Mouse (Mus musculus) adrenal gland (tissue): ENCODE results near the gene Smap1.

Source experiments
- intact Hi-C: fragments of 180-260 bp; cut with DNase I; formaldehyde crosslinking; loops from one replicate; pipeline ENCODE4 v1.15.1; 2025

Smap1 gene

GRCm38 (mm10) chr1:23840924-23841323, 81.2 kb downstream of the Smap1 start:
- intact Hi-C loops: no loop called here

DNA sequence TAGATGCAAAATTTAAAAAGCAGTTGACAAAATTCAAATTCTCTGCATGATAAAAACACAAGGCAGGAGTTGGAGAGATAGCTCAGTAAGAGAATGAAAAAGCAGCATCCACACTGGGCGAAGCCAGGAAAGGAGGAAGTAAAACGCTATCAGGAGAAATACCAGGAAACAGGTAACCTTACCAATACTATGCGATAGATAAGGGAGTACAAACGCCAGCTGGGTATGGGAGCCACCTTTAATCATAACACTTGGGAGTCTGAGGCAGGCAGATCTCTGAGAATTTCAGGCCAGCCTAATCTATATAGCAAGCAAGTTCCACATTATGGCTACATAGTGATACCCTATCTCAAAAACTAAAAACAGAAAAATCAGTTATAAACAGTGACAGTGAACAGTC, 85.5 kb downstream of the Smap1 start:
- intact Hi-C loops: no loop called here

DNA sequence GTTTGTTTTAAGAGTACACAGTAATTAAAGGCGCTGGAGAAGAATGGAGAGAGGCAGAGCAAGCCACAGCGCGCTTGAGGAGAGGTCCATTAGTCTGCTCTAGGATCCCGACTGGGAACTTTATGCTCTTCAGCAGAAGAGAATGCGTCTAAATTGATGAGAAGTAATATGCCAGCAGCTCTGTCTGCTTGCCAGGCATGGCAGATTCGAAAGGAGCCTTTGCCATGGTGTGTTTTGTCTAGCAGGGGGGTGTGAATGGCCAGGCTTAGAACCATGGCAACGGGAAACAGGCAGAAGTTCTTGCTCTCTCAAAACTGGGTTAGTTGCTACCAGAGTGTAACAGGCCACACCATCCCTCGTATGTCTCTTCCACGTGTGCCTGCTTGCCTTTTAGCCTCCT, 87.3 kb downstream of the Smap1 start:
- intact Hi-C loops: no loop called here

GRCm38 (mm10) chr1:23834246-23834645, 87.9 kb downstream of the Smap1 start:
- intact Hi-C loops: no loop called here

GRCm38 (mm10) chr1:23826887-23827758, 95.0 kb downstream of the Smap1 start:
- intact Hi-C loops: loop anchor here (2.0 to 5.0 kb wide), 3 partner anchors 205 to 420 kb away; no protein-coding TSS in a partner anchor

GRCm38 (mm10) chr1:23821615-23822014, 100.5 kb downstream of the Smap1 start:
- intact Hi-C loops: no loop called here

GRCm38 (mm10) chr1:23798306-23798705, 123.8 kb downstream of the Smap1 start:
- intact Hi-C loops: loop anchor here (10.0 kb wide), 1 partner anchor 474 kb away; no protein-coding TSS in a partner anchor
